Comparison of ENCODE assay signal across 10 mouse cellular contexts in genomic region chr4:63840457-63840856, GRCm38 (mm10). TPM values are rescaled to one million over a fixed set of nuclear protein-coding genes. Genes with fewer than 3 reads are reported as not detected.
DNase-seq lines count a peak whose midpoint lies in the region; ATAC-seq lines count a peak whose summit lies in the region.
"Had no signal": no experiment of that assay in that cellular context is flagged by ENCODE, and none has a peak within 500 bp of the region (broad histone marks: within the 10 kb centered on the region; RNA-seq: fewer than 3 reads in every experiment).

No protein-coding gene starts in this region.

- no peak for ATAC-seq in forebrain, embryonic 13.5 days
- ATAC-seq in liver, embryonic 12.5 days = no peak

- no peak overlapping the region for H3K4me3 ChIP-seq in forebrain, embryonic 10.5 days
- H3K4me3 ChIP-seq in forebrain, embryonic 13.5 days = no peak overlapping the region
- H3K4me3 ChIP-seq in liver, embryonic 12.5 days = no peak overlapping the region
- H3K4me3 ChIP-seq: limb, embryonic 13.5 days; stomach, embryonic 15.5 days had no signal

- H3K27me3 ChIP-seq in forebrain, embryonic 10.5 days (ENCODE audit: poor library complexity, severe bottlenecking) = no peaks in the 10 kb centered on the region
- H3K27me3 ChIP-seq in forebrain, embryonic 13.5 days = no peaks in the 10 kb centered on the region
- H3K27me3 ChIP-seq in liver, embryonic 12.5 days (replicated peaks) = no peaks in the 10 kb centered on the region
- H3K27me3 ChIP-seq: limb, embryonic 13.5 days; stomach, embryonic 15.5 days had no signal

- no peaks in the 10 kb centered on the region for H3K9me3 ChIP-seq in forebrain, embryonic 10.5 days
- no peaks in the 10 kb centered on the region for H3K9me3 ChIP-seq in forebrain, embryonic 13.5 days (replicated peaks)
- no peaks in the 10 kb centered on the region for H3K9me3 ChIP-seq in liver, embryonic 12.5 days (replicated peaks)
- H3K9me3 ChIP-seq: limb, embryonic 13.5 days; stomach, embryonic 15.5 days had no signal

- peak; percentile 17 for DNase-seq in forebrain, embryonic 10.5 days (ENCODE audit: extremely low spot score, low spot score)
- peak; percentile 15 for DNase-seq in liver
- DNase-seq in adrenal gland, postnatal 25 days = peak; percentile 2
- peak; percentile 16 to 47 for DNase-seq in layer of hippocampus, postnatal 10 days (ENCODE audit: low spot score in 2 of 2)
- DNase-seq in thymus, postnatal 14 days = peak; percentile 38
- DNase-seq in urinary bladder, adult 18-20 months (ENCODE audit: low spot score in 2 of 2) = no peak

- 56% methylated on average over 5 of the region's 5 CpGs for WGBS in forebrain, embryonic 10.5 days
- WGBS in forebrain, embryonic 13.5 days = 51% methylated on average over 5 of the region's 5 CpGs
- 17% methylated on average over 5 of the region's 5 CpGs for WGBS in liver, embryonic 12.5 days (ENCODE audit: insufficient replicate concordance)

- no peaks in the 10 kb centered on the region for H3K36me3 ChIP-seq in forebrain, embryonic 10.5 days (replicated peaks)
- no peaks in the 10 kb centered on the region for H3K36me3 ChIP-seq in forebrain, embryonic 13.5 days (ENCODE audit: poor library complexity, severe bottlenecking)
- H3K36me3 ChIP-seq in liver, embryonic 12.5 days = no peaks in the 10 kb centered on the region
- H3K36me3 ChIP-seq: limb, embryonic 13.5 days; stomach, embryonic 15.5 days had no signal

- H3K4me2 ChIP-seq in forebrain, embryonic 13.5 days = no peak overlapping the region
- no peak overlapping the region for H3K4me2 ChIP-seq in liver, embryonic 12.5 days
- H3K4me2 ChIP-seq: limb, embryonic 13.5 days; stomach, embryonic 15.5 days had no signal

- H3K27ac ChIP-seq in forebrain, embryonic 10.5 days = no peak overlapping the region
- H3K27ac ChIP-seq in forebrain, embryonic 13.5 days = no peak overlapping the region
- no peak overlapping the region for H3K27ac ChIP-seq in liver, embryonic 12.5 days
- H3K27ac ChIP-seq: limb, embryonic 13.5 days; stomach, embryonic 15.5 days had no signal

- no peak overlapping the region for H3K9ac ChIP-seq in forebrain, embryonic 13.5 days
- H3K9ac ChIP-seq in liver, embryonic 12.5 days = no peak overlapping the region
- H3K9ac ChIP-seq: limb, embryonic 13.5 days; stomach, embryonic 15.5 days had no signal

- H3K4me1 ChIP-seq in forebrain, embryonic 10.5 days = no peaks in the 10 kb centered on the region
- H3K4me1 ChIP-seq in forebrain, embryonic 13.5 days = no peaks in the 10 kb centered on the region
- no peaks in the 10 kb centered on the region for H3K4me1 ChIP-seq in liver, embryonic 12.5 days
- H3K4me1 ChIP-seq: limb, embryonic 13.5 days; stomach, embryonic 15.5 days had no signal

RNA-seq across cellular contexts. Expression of gene Tnfsf8, which starts 20.7 kb away (rescaled TPM):
- polyA plus RNA-seq in forebrain, embryonic 10.5 days (2016; fragmentation: Nextera tagmentation; extraction: Ambion mirVana) = not detected in 2 replicates
- 0.08 TPM in 1 of 2 replicates, not detected in the other for polyA plus RNA-seq in forebrain, embryonic 13.5 days (2015; fragmentation: Nextera tagmentation; extraction: Ambion mirVana)
- 0.06 TPM in 1 of 2 replicates, not detected in the other for polyA plus RNA-seq in liver, embryonic 12.5 days (2016; fragmentation: Nextera tagmentation; extraction: Ambion mirVana)
- not detected in 2 replicates for total RNA-seq in adrenal gland, postnatal 25 days (2021)
- not detected for total RNA-seq in layer of hippocampus, postnatal 10 days (2021)
- polyA plus RNA-seq: limb, embryonic 13.5 days had no signal

Comparison
In these comparisons a context has a peak if more than half of its experiments do, and no peak if none do; other contexts are left out.
1. DNase-seq: peak in forebrain, embryonic 10.5 days (single experiment), liver (single experiment), adrenal gland, postnatal 25 days (single experiment), layer of hippocampus, postnatal 10 days (2 of 2) and thymus, postnatal 14 days (single experiment); none in urinary bladder, adult 18-20 months (0 of 2).